Mouse (Mus musculus) pancreas, adult 10 weeks (tissue): ENCODE results near the gene Resp18. TPM values are rescaled to one million over a fixed set of nuclear protein-coding genes. Genes with fewer than 3 reads are reported as not detected.

Experiments
- polyA plus RNA-seq: library from polyadenylated mRNA; stranded (reverse); fragments of 350-450 nt; fragmentation: Illumina TruSeq; extraction: RNeasy Lipid Tissue Mini Kit (QIAGEN cat#74804); gene quantifications from one replicate; pipeline ENCODE4 v1.2.3, GENCODE M21; 2015; ENCODE audit warnings: low read depth, low replicate concordance; ENCODE audit not compliant: insufficient read depth

Gene Resp18
- polyA plus RNA-seq: 153 TPM

GRCm38 (mm10) chr1:75278228-75278627, at the start of gene Resp18:
Gene Resp18 (minus strand): TSS chr1:75278415.

GRCm38 (mm10) chr1:75317241-75318201, 39.3 kb upstream of the Resp18 start, which contains the start of gene Dnpep:
Gene Dnpep (minus strand): TSS chr1:75317990.

GRCm38 (mm10) chr1:75264091-75264880, 13.9 kb downstream of the Resp18 start, which contains the start of gene Ptprn:
Gene Ptprn (minus strand): TSS chr1:75264502.

GRCm38 (mm10) chr1:75236117-75237050, 41.8 kb downstream of the Resp18 start, which contains the start of gene Dnajb2:
Gene Dnajb2 (plus strand): TSS chr1:75236406.

GRCm38 (mm10) chr1:75231664-75232152, 46.5 kb downstream of the Resp18 start, which contains the start of gene A630095N17Rik:
Gene A630095N17Rik (minus strand): TSS chr1:75232102.

Other genes with a start within 250 kb of the Resp18 start
- gene Nhej1, start 153.2 kb downstream of the Resp18 start, polyA plus RNA-seq: 1.1 TPM
- gene Slc23a3, start 144.5 kb downstream of the Resp18 start, polyA plus RNA-seq: 1.2 TPM
- gene Cnppd1, start 135.7 kb downstream of the Resp18 start, polyA plus RNA-seq: 19.2 TPM
- 24.8 TPM for gene Retreg2, start 135.6 kb downstream of the Resp18 start, polyA plus RNA-seq
- gene Zfand2b, start 109.8 kb downstream of the Resp18 start, polyA plus RNA-seq: 12.2 TPM
- 14.2 TPM for gene Abcb6, start 98.0 kb downstream of the Resp18 start, polyA plus RNA-seq
- gene Ankzf1, start 86.3 kb downstream of the Resp18 start, polyA plus RNA-seq: 9.4 TPM
- gene Atg9a, start 86.2 kb downstream of the Resp18 start, polyA plus RNA-seq: 7.1 TPM
- gene Glb1l, start 67.6 kb downstream of the Resp18 start, polyA plus RNA-seq: 4.2 TPM
- 22.9 TPM for gene Stk16, start 67.6 kb downstream of the Resp18 start, polyA plus RNA-seq
- gene Tuba4a, start 58.5 kb downstream of the Resp18 start, polyA plus RNA-seq: 23.9 TPM
- not detected for gene A630095N17Rik, start 46.3 kb downstream of the Resp18 start, polyA plus RNA-seq
- gene Dnajb2, start 42.0 kb downstream of the Resp18 start, polyA plus RNA-seq: 13.9 TPM
- 16.1 TPM for gene Ptprn, start 13.9 kb downstream of the Resp18 start, polyA plus RNA-seq
- gene Dnpep, start 39.6 kb upstream of the Resp18 start, polyA plus RNA-seq: 22.2 TPM
- 10.5 TPM for gene Des, start 81.9 kb upstream of the Resp18 start, polyA plus RNA-seq
- gene Speg, start 96.9 kb upstream of the Resp18 start, polyA plus RNA-seq: 4.0 TPM
- 102 TPM for gene Gmppa, start 157.5 kb upstream of the Resp18 start, polyA plus RNA-seq
- not detected for gene Asic4, start 172.0 kb upstream of the Resp18 start, polyA plus RNA-seq
- 8.8 TPM for gene Chpf, start 200.9 kb upstream of the Resp18 start, polyA plus RNA-seq
- gene Tmem198, start 201.1 kb upstream of the Resp18 start, polyA plus RNA-seq: 0.55 TPM
- 5.5 TPM for gene Obsl1, start 228.0 kb upstream of the Resp18 start, polyA plus RNA-seq
- gene Inha, start 228.7 kb upstream of the Resp18 start, polyA plus RNA-seq: 6.6 TPM
- gene Stk11ip, start 243.1 kb upstream of the Resp18 start, polyA plus RNA-seq: 4.8 TPM